Mouse (Mus musculus): ENCODE data around the gene Map3k4. TPM values are rescaled to one million over a fixed set of nuclear protein-coding genes. Genes with fewer than 3 reads are reported as not detected.

Map3k4 gene
- total and polyA plus RNA-seq, 3 experiments = 12.7 to 22.6 (median 20.9) TPM

GRCm38 (mm10) chr17:12337156-12337555, 18.6 kb upstream of the Map3k4 start:
- no peak for DNase-seq (ENCODE audit: extremely low read depth)
- dilution Hi-C loops (cut with MboI; ENCODE audit: extremely low pct_ligation_motif_present, extremely low pct_unique_long_range_greater_than_20kb, low sequenced_read_pairs) = no loop called here
- H3K4me3 ChIP-seq (replicated peaks in 1 of 3; ENCODE audit: low read depth in 2 of 3, low read length in 2 of 3, poor library complexity in 1 of 3) = no peak overlapping the region
- no peaks in the 10 kb centered on the region for H3K36me3 ChIP-seq (replicated peaks in 1 of 2; ENCODE audit: control insufficient read depth in 1 of 2, insufficient read depth in 1 of 2, low read length in 1 of 2)
- no peak overlapping the region for H3K9ac ChIP-seq (ENCODE audit: insufficient read depth, low read depth)
- no peaks in the 10 kb centered on the region for H3K9me3 ChIP-seq (replicated peaks; ENCODE audit: low read length)
- no peak overlapping the region for H3K4me2 ChIP-seq (ENCODE audit: insufficient read depth, low read depth, poor library complexity, severe bottlenecking)
- H3K27me3 ChIP-seq (replicated peaks) = no peaks in the 10 kb centered on the region
- TF ChIP-seq PAX5 (IDR thresholded peaks at IDR 0.05; ENCODE audit: low read length) (no peak), CTCF (conservative IDR thresholded peaks at IDR 0.05 in 1 of 2, IDR thresholded peaks at IDR 0.05 in 1 of 2; ENCODE audit: low read depth in 2 of 2, low read length in 2 of 2) (0 out of 4 replicates have a peak, but pooled peaks of 1 of the 2 experiments have one; percentile 6), HCFC1 (IDR thresholded peaks at IDR 0.05; ENCODE audit: low read depth, low read length) (no peak), JUN (IDR thresholded peaks at IDR 0.05; ENCODE audit: insufficient read depth, low read depth, low read length) (no peak), ELF1 (IDR thresholded peaks at IDR 0.05; ENCODE audit: low read depth, low read length) (no peak), GABPA (IDR thresholded peaks at IDR 0.05; ENCODE audit: insufficient replicate concordance, low read depth, low read length) (no peak), MYC (IDR thresholded peaks at IDR 0.05; ENCODE audit: low read depth, low read length) (no peak), JUND (conservative IDR thresholded peaks at IDR 0.05; ENCODE audit: low read depth, low read length) (no peak)
- in situ Hi-C loops (cut with MboI; ENCODE audit: low pct_ligation_motif_present, low pct_unique_long_range_greater_than_20kb, low sequenced_read_pairs) = no loop called here
- no peaks in the 10 kb centered on the region for H3K79me2 ChIP-seq (replicated peaks; ENCODE audit: control insufficient read depth, extremely low read depth, insufficient read depth, poor library complexity, severe bottlenecking)
- H3K27ac ChIP-seq (ENCODE audit: insufficient read depth, low read depth) = no peak overlapping the region
- H3K4me1 ChIP-seq (ENCODE audit: control insufficient read depth in 1 of 2, insufficient read depth in 2 of 2) = no peaks in the 10 kb centered on the region

DNA sequence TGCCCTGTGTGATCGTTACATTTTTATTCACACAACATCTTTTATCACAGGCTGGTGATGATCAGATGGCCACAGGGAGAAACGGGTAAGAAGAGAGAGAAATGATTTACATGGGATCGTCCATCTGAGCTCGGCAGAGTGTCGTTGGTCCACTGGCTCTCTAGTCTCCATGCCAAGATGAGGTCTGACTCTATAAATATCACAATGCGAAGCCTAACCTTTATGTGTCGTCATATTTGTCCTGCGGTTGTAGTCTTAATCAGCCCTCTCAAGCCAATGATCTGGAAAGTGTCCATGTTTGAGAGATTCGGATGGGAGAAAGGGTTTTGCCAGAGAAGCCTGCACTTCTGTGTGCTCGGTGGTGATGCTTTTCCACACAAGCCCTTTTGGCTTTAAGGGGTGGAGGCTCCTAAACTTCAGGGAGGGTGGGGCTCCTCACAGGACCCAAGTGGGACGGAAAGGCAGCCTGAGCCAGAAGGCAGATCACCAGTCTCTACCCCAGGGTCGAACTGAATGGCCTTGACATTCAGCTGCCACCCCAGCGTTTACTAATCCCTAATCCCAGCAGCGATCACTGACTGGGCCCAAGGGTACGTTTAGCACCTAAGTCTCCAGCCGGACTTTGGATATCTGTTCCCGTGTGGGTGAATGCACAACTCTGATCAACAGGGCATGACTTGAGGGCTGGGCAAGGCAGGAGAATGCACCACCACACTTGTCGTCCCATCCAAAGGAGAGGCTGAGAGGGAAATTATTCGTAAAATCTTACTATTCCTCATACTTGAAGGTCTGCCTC, 17.7 kb upstream of the Map3k4 start:
- H3K79me2 ChIP-seq (replicated peaks; ENCODE audit: control insufficient read depth, extremely low read depth, insufficient read depth, poor library complexity, severe bottlenecking) = no peaks in the 10 kb centered on the region
- H3K9ac ChIP-seq (ENCODE audit: insufficient read depth, low read depth) = no peak overlapping the region
- H3K4me3 ChIP-seq (replicated peaks in 1 of 3; ENCODE audit: low read depth in 2 of 3, low read length in 2 of 3, poor library complexity in 1 of 3) = no peak overlapping the region
- H3K36me3 ChIP-seq (replicated peaks in 1 of 2; ENCODE audit: control insufficient read depth in 1 of 2, insufficient read depth in 1 of 2, low read length in 1 of 2) = no peaks in the 10 kb centered on the region
- no peak for TF ChIP-seq NRF1 (IDR thresholded peaks at IDR 0.05; ENCODE audit: low read depth, low read length)
- TF ChIP-seq KAT2A (IDR thresholded peaks at IDR 0.05; ENCODE audit: insufficient replicate concordance, low read length) = no peak
- no peak for TF ChIP-seq SMC3 (IDR thresholded peaks at IDR 0.05; ENCODE audit: low read depth, low read length)
- no peak for TF ChIP-seq RCOR1 (conservative IDR thresholded peaks at IDR 0.05; ENCODE audit: low read depth, low read length)
- TF ChIP-seq MXI1 (IDR thresholded peaks at IDR 0.05; ENCODE audit: low read depth, low read length) = no peak
- no peak for TF ChIP-seq TBP (conservative IDR thresholded peaks at IDR 0.05; ENCODE audit: low read depth, low read length)
- no peak for TF ChIP-seq E2F4 (IDR thresholded peaks at IDR 0.05; ENCODE audit: insufficient replicate concordance, low read depth, low read length)
- no peaks in the 10 kb centered on the region for H3K4me1 ChIP-seq (ENCODE audit: control insufficient read depth in 1 of 2, insufficient read depth in 2 of 2)
- no peak overlapping the region for H3K27ac ChIP-seq (ENCODE audit: insufficient read depth, low read depth)
- in situ Hi-C loops (cut with MboI; ENCODE audit: low pct_ligation_motif_present, low pct_unique_long_range_greater_than_20kb, low sequenced_read_pairs) = no loop called here
- H3K27me3 ChIP-seq (replicated peaks) = no peaks in the 10 kb centered on the region
- H3K9me3 ChIP-seq (replicated peaks; ENCODE audit: low read length) = no peaks in the 10 kb centered on the region
- H3K4me2 ChIP-seq (ENCODE audit: insufficient read depth, low read depth, poor library complexity, severe bottlenecking) = 0 out of 2 replicates have a peak overlapping the region, but pooled peaks have one; percentile 37
- dilution Hi-C loops (cut with MboI; ENCODE audit: extremely low pct_ligation_motif_present, extremely low pct_unique_long_range_greater_than_20kb, low sequenced_read_pairs) = no loop called here
- DNase-seq (ENCODE audit: extremely low read depth) = no peak
